Comparison of ENCODE assay signal across 15 mouse cellular contexts in genomic region chr9:111161213-111161612, GRCm38 (mm10).
"Had no signal": no experiment of that assay in that cellular context is flagged by ENCODE, and none has a peak within 500 bp of the region (broad histone marks: within the 10 kb centered on the region; RNA-seq: fewer than 3 reads in every experiment).

No protein-coding gene starts in this region.

- H3K4me1 ChIP-seq: limb, embryonic 15.5 days; lung, embryonic 15.5 days; midbrain, embryonic 12.5 days; neural tube, embryonic 12.5 days had no signal

- DNase-seq: kidney, adult 8-10 months; kidney, postnatal 25 days; layer of hippocampus, adult 9-11 months; lung, postnatal 14 days; retina, postnatal 1 day; right cerebral cortex, postnatal 4 days; spleen, adult 18-20 months; thymus, adult 2 months; thymus, postnatal 25 days had no signal

- H3K9ac ChIP-seq: limb, embryonic 15.5 days; liver, embryonic 12.5 days; lung, embryonic 15.5 days; midbrain, embryonic 12.5 days; neural tube, embryonic 12.5 days had no signal

- H3K27ac ChIP-seq: limb, embryonic 15.5 days; liver, embryonic 12.5 days; lung, embryonic 15.5 days; midbrain, embryonic 12.5 days; neural tube, embryonic 12.5 days had no signal

- H3K4me3 ChIP-seq: limb, embryonic 15.5 days; liver, embryonic 12.5 days; lung, embryonic 15.5 days; midbrain, embryonic 12.5 days; neural tube, embryonic 12.5 days had no signal

- ATAC-seq: intestine, postnatal 0 days; liver, embryonic 12.5 days had no signal

- H3K4me2 ChIP-seq: limb, embryonic 15.5 days; liver, embryonic 12.5 days; lung, embryonic 15.5 days; midbrain, embryonic 12.5 days; neural tube, embryonic 12.5 days had no signal

- H3K9me3 ChIP-seq: limb, embryonic 15.5 days; liver, embryonic 12.5 days; lung, embryonic 15.5 days; midbrain, embryonic 12.5 days; neural tube, embryonic 12.5 days had no signal

- H3K27me3 ChIP-seq: limb, embryonic 15.5 days; liver, embryonic 12.5 days; lung, embryonic 15.5 days; midbrain, embryonic 12.5 days; neural tube, embryonic 12.5 days had no signal
